Mouse (Mus musculus): ENCODE results near the gene Dnah6. TPM values are rescaled to one million over a fixed set of nuclear protein-coding genes. Genes with fewer than 3 reads are reported as not detected.
A peak's percentile ranks its signal among the peaks of the same experiment; 100 is the strongest.

Dnah6 gene
- polyA plus RNA-seq, 1 experiment from 2014 or later, result 0.06 TPM

- ATAC-seq (ENCODE audit: insufficient number of reproducible peaks, low FRiP score), result no peak
- H3K4me1 ChIP-seq (replicated peaks), result no peaks in the 10 kb centered on the region
- H3K9me3 ChIP-seq (replicated peaks), result no peaks in the 10 kb centered on the region
- no peaks in the 10 kb centered on the region for H3K36me3 ChIP-seq
- no peaks in the 10 kb centered on the region for H3K27me3 ChIP-seq (replicated peaks)
- WGBS, result 68% methylated on average over 3 of the region's 3 CpGs
- H3K9ac ChIP-seq, result no peak overlapping the region
- H3K27ac ChIP-seq (ENCODE audit: poor library complexity, severe bottlenecking), result no peak overlapping the region
- H3K4me2 ChIP-seq, result no peak overlapping the region
- no peak overlapping the region for H3K4me3 ChIP-seq
Measured at GRCm38 (mm10) chr6:73064551-73064950, 156.9 kb downstream of the Dnah6 start.

- no peak for ATAC-seq (ENCODE audit: insufficient number of reproducible peaks, low FRiP score)
- Histone ChIP-seq H3K27me3 (replicated peaks) (no peaks in the 10 kb centered on the region), H3K27ac (ENCODE audit: poor library complexity, severe bottlenecking) (no peak overlapping the region), H3K4me2 (no peak overlapping the region), H3K9me3 (replicated peaks) (peaks cover 15% of the 10 kb centered on the region), H3K4me1 (replicated peaks) (no peaks in the 10 kb centered on the region), H3K36me3 (no peaks in the 10 kb centered on the region), H3K4me3 (no peak overlapping the region), H3K9ac (no peak overlapping the region)
- WGBS, result 79% methylated on average over 7 of the region's 7 CpGs
Measured at GRCm38 (mm10) chr6:73059596-73060121, 161.8 kb downstream of the Dnah6 start.

- no peaks in the 10 kb centered on the region for H3K4me1 ChIP-seq (replicated peaks)
- WGBS, result 91% methylated on average over 4 of the region's 4 CpGs
- ATAC-seq (ENCODE audit: insufficient number of reproducible peaks, low FRiP score), result no peak
Measured at GRCm38 (mm10) chr6:73059162-73059561, 162.3 kb downstream of the Dnah6 start.

GRCm38 (mm10) chr6:73055347-73055746 lies 166.1 kb downstream of the Dnah6 start:
- H3K4me3 ChIP-seq, result no peak overlapping the region
- H3K4me2 ChIP-seq, result no peak overlapping the region
- peaks cover 15% of the 10 kb centered on the region for H3K9me3 ChIP-seq (replicated peaks)
- ATAC-seq (ENCODE audit: insufficient number of reproducible peaks, low FRiP score), result no peak
- WGBS, result 85% methylated on average over 6 of the region's 6 CpGs
- H3K36me3 ChIP-seq, result no peaks in the 10 kb centered on the region
- no peak overlapping the region for H3K9ac ChIP-seq
- no peaks in the 10 kb centered on the region for H3K4me1 ChIP-seq (replicated peaks)
- H3K27me3 ChIP-seq (replicated peaks), result no peaks in the 10 kb centered on the region
- H3K27ac ChIP-seq (ENCODE audit: poor library complexity, severe bottlenecking), result no peak overlapping the region

More at GRCm38 (mm10) chr6:73059162-73059561, 162.3 kb downstream of the Dnah6 start:
- Histone ChIP-seq H3K9ac (no peak overlapping the region), H3K36me3 (no peaks in the 10 kb centered on the region), H3K27me3 (replicated peaks) (no peaks in the 10 kb centered on the region), H3K27ac (ENCODE audit: poor library complexity, severe bottlenecking) (no peak overlapping the region), H3K4me3 (no peak overlapping the region), H3K4me2 (no peak overlapping the region), H3K9me3 (replicated peaks) (peaks cover 15% of the 10 kb centered on the region)

- WGBS, result 86% methylated on average over 6 of the region's 6 CpGs
- Histone ChIP-seq H3K9ac (no peak overlapping the region), H3K27me3 (replicated peaks) (no peaks in the 10 kb centered on the region), H3K27ac (ENCODE audit: poor library complexity, severe bottlenecking) (no peak overlapping the region), H3K36me3 (no peaks in the 10 kb centered on the region), H3K4me1 (replicated peaks) (no peaks in the 10 kb centered on the region), H3K4me3 (no peak overlapping the region), H3K4me2 (no peak overlapping the region), H3K9me3 (replicated peaks) (peaks cover 15% of the 10 kb centered on the region)
- no peak for ATAC-seq (ENCODE audit: insufficient number of reproducible peaks, low FRiP score)
Measured at GRCm38 (mm10) chr6:73054807-73055206, 166.6 kb downstream of the Dnah6 start.

GRCm38 (mm10) chr6:73053526-73053925 lies 167.9 kb downstream of the Dnah6 start:
- ATAC-seq (ENCODE audit: insufficient number of reproducible peaks, low FRiP score), result no peak
- Histone ChIP-seq H3K9ac (no peak overlapping the region), H3K9me3 (replicated peaks) (peaks cover 15% of the 10 kb centered on the region), H3K4me1 (replicated peaks) (no peaks in the 10 kb centered on the region), H3K36me3 (no peaks in the 10 kb centered on the region), H3K27me3 (replicated peaks) (no peaks in the 10 kb centered on the region), H3K4me2 (no peak overlapping the region), H3K27ac (ENCODE audit: poor library complexity, severe bottlenecking) (no peak overlapping the region), H3K4me3 (no peak overlapping the region)
- 87% methylated on average over 9 of the region's 9 CpGs for WGBS

- H3K4me1 ChIP-seq (replicated peaks), result no peaks in the 10 kb centered on the region
- no peak overlapping the region for H3K27ac ChIP-seq (ENCODE audit: poor library complexity, severe bottlenecking)
- H3K4me3 ChIP-seq, result no peak overlapping the region
- H3K27me3 ChIP-seq (replicated peaks), result no peaks in the 10 kb centered on the region
- H3K9ac ChIP-seq, result no peak overlapping the region
- H3K9me3 ChIP-seq (replicated peaks), result no peaks in the 10 kb centered on the region
- WGBS, result 70% methylated on average over 7 of the region's 7 CpGs
- no peaks in the 10 kb centered on the region for H3K36me3 ChIP-seq
- no peak for ATAC-seq (ENCODE audit: insufficient number of reproducible peaks, low FRiP score)
- H3K4me2 ChIP-seq, result no peak overlapping the region
Measured at GRCm38 (mm10) chr6:73047259-73047658, 174.2 kb downstream of the Dnah6 start.

- H3K4me1 ChIP-seq (replicated peaks), result no peaks in the 10 kb centered on the region
- no peak overlapping the region for H3K4me3 ChIP-seq
- no peak for ATAC-seq (ENCODE audit: insufficient number of reproducible peaks, low FRiP score)
- 76% methylated on average over 3 of the region's 3 CpGs for WGBS
- no peak overlapping the region for H3K9ac ChIP-seq
- H3K9me3 ChIP-seq (replicated peaks), result no peaks in the 10 kb centered on the region
- H3K4me2 ChIP-seq, result no peak overlapping the region
- no peaks in the 10 kb centered on the region for H3K27me3 ChIP-seq (replicated peaks)
- H3K27ac ChIP-seq (ENCODE audit: poor library complexity, severe bottlenecking), result no peak overlapping the region
- no peaks in the 10 kb centered on the region for H3K36me3 ChIP-seq
Measured at GRCm38 (mm10) chr6:73045944-73046343, 175.5 kb downstream of the Dnah6 start.

- H3K4me1 ChIP-seq (replicated peaks), result no peaks in the 10 kb centered on the region
- no peak for ATAC-seq (ENCODE audit: insufficient number of reproducible peaks, low FRiP score)
- H3K9me3 ChIP-seq (replicated peaks), result no peaks in the 10 kb centered on the region
- H3K27me3 ChIP-seq (replicated peaks), result no peaks in the 10 kb centered on the region
- no peaks in the 10 kb centered on the region for H3K36me3 ChIP-seq
- H3K4me3 ChIP-seq, result no peak overlapping the region
- H3K4me2 ChIP-seq, result no peak overlapping the region
- H3K27ac ChIP-seq (ENCODE audit: poor library complexity, severe bottlenecking), result no peak overlapping the region
- WGBS, result 66% methylated on average over 6 of the region's 6 CpGs
- no peak overlapping the region for H3K9ac ChIP-seq
Measured at GRCm38 (mm10) chr6:73042278-73042677, 179.2 kb downstream of the Dnah6 start.

- peak; percentile 45; the same call in 1 of the 2 replicates for ATAC-seq (ENCODE audit: insufficient number of reproducible peaks, low FRiP score)
- no peaks in the 10 kb centered on the region for H3K4me1 ChIP-seq (replicated peaks)
- 53% methylated on average over 2 of the region's 2 CpGs for WGBS
- H3K27ac ChIP-seq (ENCODE audit: poor library complexity, severe bottlenecking), result peak overlapping the region; percentile 45
- H3K9me3 ChIP-seq (replicated peaks), result no peaks in the 10 kb centered on the region
- H3K9ac ChIP-seq, result no peak overlapping the region
- no peaks in the 10 kb centered on the region for H3K27me3 ChIP-seq (replicated peaks)
- no peaks in the 10 kb centered on the region for H3K36me3 ChIP-seq
- no peak overlapping the region for H3K4me2 ChIP-seq
- H3K4me3 ChIP-seq, result no peak overlapping the region
Measured at GRCm38 (mm10) chr6:73038291-73038690, 183.2 kb downstream of the Dnah6 start.

GRCm38 (mm10) chr6:73028853-73029252 lies 192.6 kb downstream of the Dnah6 start:
- Histone ChIP-seq H3K4me1 (replicated peaks) (no peaks in the 10 kb centered on the region), H3K27ac (ENCODE audit: poor library complexity, severe bottlenecking) (no peak overlapping the region), H3K4me2 (no peak overlapping the region), H3K9me3 (replicated peaks) (no peaks in the 10 kb centered on the region), H3K27me3 (replicated peaks) (no peaks in the 10 kb centered on the region), H3K4me3 (no peak overlapping the region), H3K9ac (no peak overlapping the region), H3K36me3 (no peaks in the 10 kb centered on the region)
- no peak for ATAC-seq (ENCODE audit: insufficient number of reproducible peaks, low FRiP score)
- WGBS, result 96% methylated on average over 3 of the region's 3 CpGs

GRCm38 (mm10) chr6:73027881-73028280 lies 193.6 kb downstream of the Dnah6 start:
- Histone ChIP-seq H3K4me2 (no peak overlapping the region), H3K4me3 (no peak overlapping the region), H3K27ac (ENCODE audit: poor library complexity, severe bottlenecking) (no peak overlapping the region), H3K9me3 (replicated peaks) (no peaks in the 10 kb centered on the region), H3K4me1 (replicated peaks) (no peaks in the 10 kb centered on the region), H3K9ac (no peak overlapping the region), H3K27me3 (replicated peaks) (no peaks in the 10 kb centered on the region), H3K36me3 (no peaks in the 10 kb centered on the region)
- 75% methylated on average over 4 of the region's 4 CpGs for WGBS
- ATAC-seq (ENCODE audit: insufficient number of reproducible peaks, low FRiP score), result no peak
